Mouse (Mus musculus) kidney, postnatal 0 days (tissue): ENCODE data around the gene Lrfn2. TPM values are rescaled to one million over a fixed set of nuclear protein-coding genes. Genes with fewer than 3 reads are reported as not detected.

ENCODE experiments used
- ATAC-seq: fragments of 200-750 bp; cut with Nextera tagmentation; replicated peaks from 2 replicates; pipeline ENCODE4 v1.8.0; 2017; ENCODE audit warnings: low read depth, moderate number of reproducible peaks, moderate TSS enrichment, moderate library complexity; ENCODE audit not compliant: low FRiP score
- DNase-seq: peaks from one replicate; pipeline ENCODE4 v3.0.0-alpha.2; 2016; ENCODE audit warnings: low spot score
- H3K27ac ChIP-seq: fragments of 300-500 bp; sonication (generic); 2 replicates; pipeline ENCODE4 v1.5.1; 2014; ENCODE audit warnings: mild to moderate bottlenecking
- H3K27me3 ChIP-seq: fragments of 300-500 bp; sonication (generic); 2 replicates; pipeline ENCODE4 v1.6.1; 2014; ENCODE audit warnings: low read length, mixed read lengths; ENCODE audit not compliant: insufficient read depth
- H3K36me3 ChIP-seq: fragments of 300-500 bp; sonication (generic); 2 replicates; pipeline ENCODE4 v1.6.1; 2014; ENCODE audit warnings: low read length, mixed read lengths; ENCODE audit not compliant: insufficient read depth
- H3K4me1 ChIP-seq: fragments of 300-500 bp; sonication (generic); replicated peaks from 2 replicates; pipeline ENCODE4 v1.6.1; 2014; ENCODE audit warnings: antibody characterized with exemption, low read length, mixed read lengths; ENCODE audit not compliant: insufficient read depth
- H3K4me2 ChIP-seq: fragments of 300-500 bp; sonication (generic); 2 replicates; pipeline ENCODE4 v1.6.1; 2014; ENCODE audit warnings: mild to moderate bottlenecking, low read length, moderate library complexity, mixed read lengths
- H3K4me3 ChIP-seq: fragments of 300-500 bp; sonication (generic); replicated peaks from 2 replicates; pipeline ENCODE4 v1.5.1; 2014; ENCODE audit warnings: low read depth, low read length
- H3K9ac ChIP-seq: fragments of 300-500 bp; sonication (generic); 2 replicates; pipeline ENCODE4 v1.6.1; 2014; ENCODE audit warnings: low read depth, low read length
- H3K9me3 ChIP-seq: fragments of 300-500 bp; sonication (generic); replicated peaks from 2 replicates; pipeline ENCODE4 v1.6.1; 2016; ENCODE audit warnings: low read length, inconsistent platforms, mixed read lengths
- CTCF ChIP-seq: IDR thresholded peaks from 2 replicates; pipeline ENCODE4 v1.5.1; 2016; ENCODE audit warnings: antibody characterized with exemption, low read depth, mild to moderate bottlenecking, moderate library complexity
- WGBS: fragments of 180-500 bp; shearing (Covaris S2); extraction: QIAGEN DNeasy Blood & Tissue Kit; methylation state at CpG from one replicate; pipeline ENCODE4 v1.1.7; 2014; 5-methylcytosine and 5-hydroxymethylcytosine counted together
- polyA plus RNA-seq: library from polyadenylated mRNA; unstranded; fragments of >200 nt; fragmentation: Nextera tagmentation; extraction: Ambion mirVana; gene quantifications from 2 replicates; pipeline ENCODE4 v1.2.1, GENCODE M21; 2015

Gene Lrfn2
- polyA plus RNA-seq, 1 experiment from 2014 or later: 0.97 TPM

DNA sequence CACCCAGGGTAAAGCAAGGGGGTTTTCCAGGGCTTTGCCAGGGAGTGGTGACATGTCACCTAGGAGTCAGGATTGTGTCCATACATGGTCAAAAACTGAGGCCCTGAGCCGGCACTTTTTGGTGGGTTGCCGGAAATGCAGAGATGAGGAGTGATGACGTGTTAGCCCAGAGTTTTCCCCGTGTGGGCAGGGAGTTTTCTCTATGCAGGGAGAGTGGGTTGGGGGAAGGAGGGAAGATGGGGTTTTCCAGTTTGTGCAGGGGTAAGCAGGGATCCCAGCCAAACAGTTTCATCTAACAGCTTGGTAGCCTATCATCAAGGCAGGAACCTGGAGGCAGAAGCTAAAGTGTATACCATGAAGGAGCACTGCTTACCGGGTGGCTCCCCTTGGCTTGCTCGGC is 83.2 kb downstream of the Lrfn2 start:
- H3K4me3 ChIP-seq: no peak overlapping the region
- no peak overlapping the region for H3K9ac ChIP-seq
- no peak for TF ChIP-seq CTCF
- H3K27me3 ChIP-seq: no peaks in the 10 kb centered on the region
- no peaks in the 10 kb centered on the region for H3K4me1 ChIP-seq
- DNase-seq (no peak), ATAC-seq (no peak)
- H3K27ac ChIP-seq: no peak overlapping the region
- no peak overlapping the region for H3K4me2 ChIP-seq
- H3K36me3 ChIP-seq: no peaks in the 10 kb centered on the region
- H3K9me3 ChIP-seq: no peaks in the 10 kb centered on the region
- WGBS: 89% methylated on average over 6 of the region's 6 CpGs

GRCm38 (mm10) chr17:49016229-49016628 is 84.0 kb downstream of the Lrfn2 start:
- Histone ChIP-seq H3K9ac (no peak overlapping the region), H3K27me3 (no peaks in the 10 kb centered on the region), H3K4me3 (no peak overlapping the region), H3K36me3 (no peaks in the 10 kb centered on the region), H3K4me1 (no peaks in the 10 kb centered on the region), H3K27ac (no peak overlapping the region), H3K4me2 (no peak overlapping the region), H3K9me3 (no peaks in the 10 kb centered on the region)
- no peak for TF ChIP-seq CTCF
- 89% methylated on average over 6 of the region's 6 CpGs for WGBS
- DNase-seq (no peak), ATAC-seq (no peak)

- no peaks in the 10 kb centered on the region for H3K4me1 ChIP-seq
- DNase-seq (peak; percentile 9), ATAC-seq (no peak)
- H3K27me3 ChIP-seq: no peaks in the 10 kb centered on the region
- no peak for TF ChIP-seq CTCF
- no peak overlapping the region for H3K27ac ChIP-seq
- H3K4me3 ChIP-seq: no peak overlapping the region
- H3K9ac ChIP-seq: no peak overlapping the region
- H3K9me3 ChIP-seq: no peaks in the 10 kb centered on the region
- 54% methylated on average over 17 of the region's 17 CpGs for WGBS
- no peak overlapping the region for H3K4me2 ChIP-seq
- no peaks in the 10 kb centered on the region for H3K36me3 ChIP-seq
Measured at GRCm38 (mm10) chr17:49017438-49018415, 85.5 kb downstream of the Lrfn2 start.

- Histone ChIP-seq H3K27me3 (no peaks in the 10 kb centered on the region), H3K36me3 (no peaks in the 10 kb centered on the region), H3K4me1 (no peaks in the 10 kb centered on the region), H3K27ac (no peak overlapping the region), H3K4me2 (no peak overlapping the region), H3K9ac (no peak overlapping the region), H3K9me3 (no peaks in the 10 kb centered on the region), H3K4me3 (no peak overlapping the region)
- no peak for TF ChIP-seq CTCF
- WGBS: 73% methylated on average over 8 of the region's 8 CpGs
- ATAC-seq: no peak
- no peak for DNase-seq
Measured at GRCm38 (mm10) chr17:49018774-49019488, 86.8 kb downstream of the Lrfn2 start.

GRCm38 (mm10) chr17:49029556-49030268 is 97.5 kb downstream of the Lrfn2 start:
- Histone ChIP-seq H3K27ac (no peak overlapping the region), H3K36me3 (no peaks in the 10 kb centered on the region), H3K4me1 (no peaks in the 10 kb centered on the region; the same call in 1 of the 2 replicates), H3K27me3 (no peaks in the 10 kb centered on the region), H3K9ac (no peak overlapping the region), H3K4me3 (no peak overlapping the region), H3K9me3 (no peaks in the 10 kb centered on the region), H3K4me2 (no peak overlapping the region)
- TF ChIP-seq CTCF: no peak
- ATAC-seq: peak; percentile 89
- WGBS: 40% methylated on average over 11 of the region's 11 CpGs
- peak; percentile 63 for DNase-seq

DNA sequence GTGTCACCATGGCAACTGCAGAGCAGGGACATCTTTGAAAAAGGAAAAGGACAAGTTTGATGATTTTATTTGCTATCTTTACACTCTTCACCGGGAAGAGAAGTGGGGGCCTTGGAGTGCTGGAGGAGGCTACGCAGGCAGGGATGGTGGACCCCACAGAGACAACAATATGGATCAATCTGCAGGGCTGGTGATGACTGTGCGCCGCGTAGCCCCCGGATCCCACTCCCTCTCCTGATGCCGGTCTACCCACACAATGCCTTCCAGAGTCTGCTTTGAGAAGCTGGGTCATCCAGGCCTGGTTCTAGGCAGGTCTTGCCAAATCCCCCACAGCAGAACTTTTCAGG is 98.1 kb downstream of the Lrfn2 start:
- H3K4me2 ChIP-seq: no peak overlapping the region

More for the DNA sequence above, 98.1 kb downstream of the Lrfn2 start:
- DNase-seq (no peak), ATAC-seq (no peak)
- no peaks in the 10 kb centered on the region for H3K36me3 ChIP-seq
- H3K9me3 ChIP-seq: no peaks in the 10 kb centered on the region
- no peak overlapping the region for H3K9ac ChIP-seq
- no peaks in the 10 kb centered on the region for H3K27me3 ChIP-seq
- no peak overlapping the region for H3K27ac ChIP-seq
- no peaks in the 10 kb centered on the region; the same call in 1 of the 2 replicates for H3K4me1 ChIP-seq
- WGBS: 92% methylated on average over 7 of the region's 7 CpGs
- H3K4me3 ChIP-seq: no peak overlapping the region
- TF ChIP-seq CTCF: no peak
